Mouse (Mus musculus) liver, embryonic 11.5 days (tissue): ENCODE data around the gene Nup188. TPM values are rescaled to one million over a fixed set of nuclear protein-coding genes. Genes with fewer than 3 reads are reported as not detected.
A peak's percentile ranks its signal among the peaks of the same experiment; 100 is the strongest.

Source experiments
- ATAC-seq: fragments of 200-750 bp; cut with Nextera tagmentation; replicated peaks from 2 replicates; pipeline ENCODE4 v1.8.0; 2017; ENCODE audit warnings: moderate number of reproducible peaks, mild to moderate bottlenecking, moderate TSS enrichment, moderate library complexity; ENCODE audit not compliant: low FRiP score
- DNase-seq: peaks from one replicate; pipeline ENCODE4 v3.0.0-alpha.2; 2017; ENCODE audit warnings: low spot score
- H3K27ac ChIP-seq: fragments of 300-500 bp; sonication (generic); 2 replicates; pipeline ENCODE4 v1.5.1; 2014; ENCODE audit warnings: mild to moderate bottlenecking, low read depth, low read length, control low read depth
- H3K27me3 ChIP-seq: fragments of 300-500 bp; sonication (generic); replicated peaks from 2 replicates; pipeline ENCODE4 v1.6.1; 2014; ENCODE audit warnings: low read length, mixed read lengths; ENCODE audit not compliant: control insufficient read depth, insufficient read depth
- H3K36me3 ChIP-seq: fragments of 300-500 bp; sonication (generic); 2 replicates; pipeline ENCODE4 v1.6.1; 2014; ENCODE audit warnings: mild to moderate bottlenecking, low read length, moderate library complexity, mixed read lengths; ENCODE audit not compliant: control insufficient read depth, insufficient read depth
- H3K4me1 ChIP-seq: fragments of 300-500 bp; sonication (generic); replicated peaks from 2 replicates; pipeline ENCODE4 v1.6.1; 2014; ENCODE audit warnings: low read length, mixed read lengths; ENCODE audit not compliant: control insufficient read depth, insufficient read depth
- H3K4me2 ChIP-seq: fragments of 300-500 bp; sonication (generic); 2 replicates; pipeline ENCODE4 v1.6.1; 2014; ENCODE audit warnings: mild to moderate bottlenecking, control low read depth, moderate library complexity
- H3K4me3 ChIP-seq: fragments of 300-500 bp; sonication (generic); 2 replicates; pipeline ENCODE4 v1.5.1; 2014; ENCODE audit warnings: low read depth, low read length, control low read depth
- H3K9ac ChIP-seq: fragments of 300-500 bp; sonication (generic); 2 replicates; pipeline ENCODE4 v1.6.1; 2014; ENCODE audit warnings: low read depth, low read length, control low read depth
- H3K9me3 ChIP-seq: fragments of 300-500 bp; sonication (generic); 2 replicates; pipeline ENCODE4 v1.6.1; 2016; ENCODE audit warnings: low read length, inconsistent platforms, mixed read lengths; ENCODE audit not compliant: control insufficient read depth
- WGBS: fragments of 180-500 bp; shearing (Covaris S2); extraction: QIAGEN DNeasy Blood & Tissue Kit; methylation state at CpG from one replicate; pipeline ENCODE4 v1.1.7; 2014; 5-methylcytosine and 5-hydroxymethylcytosine counted together
- microRNA-seq: library from miRNA; unstranded; fragments of <30 nt; microRNA quantifications from one replicate; pipeline ENCODE4, GENCODE M21; 2017; ENCODE audit warnings: borderline number of aligned reads
- polyA plus RNA-seq: library from polyadenylated mRNA; unstranded; fragments of >200 nt; fragmentation: Nextera tagmentation; extraction: Ambion mirVana; gene quantifications from 2 replicates; pipeline ENCODE4 v1.2.1, GENCODE M21; 2014

Nup188 gene
- polyA plus RNA-seq, 1 experiment from 2014 or later, result 60.1 TPM

DNA sequence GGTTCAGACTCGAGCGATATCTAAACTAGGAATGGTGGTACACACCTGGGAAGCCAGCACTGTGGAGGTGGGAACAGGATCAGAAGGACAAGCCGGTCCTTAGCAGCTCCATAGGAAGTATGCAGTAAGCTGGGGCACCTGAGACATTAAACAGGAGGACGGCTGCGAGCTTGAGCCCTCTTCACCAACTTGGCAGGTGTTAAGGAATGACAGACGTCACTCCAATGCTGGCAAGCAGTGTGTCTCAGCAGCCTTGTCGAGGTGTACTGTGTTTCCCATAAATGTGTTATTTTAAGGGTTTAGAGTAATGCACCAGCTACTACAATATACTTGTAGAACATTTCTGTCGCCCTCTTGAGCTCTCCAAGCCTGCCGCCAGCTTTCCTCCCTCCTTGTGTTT, 100.7 kb downstream of the Nup188 start:
- Histone ChIP-seq H3K36me3 (peaks cover 14% of the 10 kb centered on the region), H3K9ac (no peak overlapping the region), H3K27me3 (no peaks in the 10 kb centered on the region), H3K4me3 (no peak overlapping the region), H3K9me3 (no peaks in the 10 kb centered on the region), H3K27ac (no peak overlapping the region), H3K4me1 (0 out of 2 replicates have a peak, but pooled peaks cover 2% of the 10 kb centered on the region), H3K4me2 (no peak overlapping the region)
- no peak for DNase-seq
- 83% methylated on average over 9 of the region's 9 CpGs for WGBS
- no peak for ATAC-seq

GRCm38 (mm10) chr2:30389000-30389399, 102.8 kb downstream of the Nup188 start:
- no peak for ATAC-seq
- H3K9ac ChIP-seq, result no peak overlapping the region
- H3K4me3 ChIP-seq, result no peak overlapping the region
- DNase-seq, result no peak
- peaks cover 11% of the 10 kb centered on the region for H3K36me3 ChIP-seq
- no peaks in the 10 kb centered on the region for H3K9me3 ChIP-seq
- no peaks in the 10 kb centered on the region for H3K27me3 ChIP-seq
- H3K4me1 ChIP-seq, result peaks cover 11% of the 10 kb centered on the region
- no peak overlapping the region for H3K27ac ChIP-seq
- H3K4me2 ChIP-seq, result no peak overlapping the region
- WGBS, result 82% methylated on average over 2 of the region's 2 CpGs

- Histone ChIP-seq H3K27me3 (no peaks in the 10 kb centered on the region), H3K36me3 (peaks cover 9% of the 10 kb centered on the region), H3K27ac (peak within 1 kb of the TSS; percentile 84), H3K9me3 (no peaks in the 10 kb centered on the region), H3K4me1 (peaks cover 14% of the 10 kb centered on the region), H3K4me2 (peak within 1 kb of the TSS; percentile 94), H3K9ac (peak within 1 kb of the TSS; percentile 76), H3K4me3 (peak within 1 kb of the TSS; percentile 76)
- peak; percentile 95 for DNase-seq
- ATAC-seq, result peak; percentile 98
- WGBS, result under 1% methylated on average over 40 of the region's 40 CpGs
Observed at GRCm38 (mm10) chr2:30392114-30392576, 105.9 kb downstream of the Nup188 start, which contains the start of gene Dolpp1. Gene Dolpp1, plus strand, starts transcription at chr2:30392254.

- peak overlapping the region; percentile 94 for H3K4me2 ChIP-seq
- WGBS, result under 1% methylated on average over 54 of the region's 54 CpGs
- peak overlapping the region; percentile 84 for H3K27ac ChIP-seq
- ATAC-seq, result peak; percentile 66
- H3K4me3 ChIP-seq, result peak overlapping the region; percentile 76
- peaks cover 15% of the 10 kb centered on the region for H3K36me3 ChIP-seq
- H3K4me1 ChIP-seq, result peaks cover 14% of the 10 kb centered on the region
- peak overlapping the region; percentile 76 for H3K9ac ChIP-seq
- no peaks in the 10 kb centered on the region for H3K9me3 ChIP-seq
- no peaks in the 10 kb centered on the region for H3K27me3 ChIP-seq
- no peak for DNase-seq
Observed at GRCm38 (mm10) chr2:30392577-30393369, 106.6 kb downstream of the Nup188 start.

GRCm38 (mm10) chr2:30393370-30393656, 107.1 kb downstream of the Nup188 start:
- Histone ChIP-seq H3K27me3 (no peaks in the 10 kb centered on the region), H3K4me1 (peaks cover 14% of the 10 kb centered on the region), H3K4me2 (peak overlapping the region; percentile 94), H3K9ac (peak overlapping the region; percentile 76), H3K36me3 (peaks cover 19% of the 10 kb centered on the region), H3K4me3 (peak overlapping the region; percentile 76), H3K27ac (peak overlapping the region; percentile 84; the same call in 1 of the 2 replicates), H3K9me3 (no peaks in the 10 kb centered on the region)
- no peak for ATAC-seq
- 54% methylated on average over 1 of the region's 1 CpGs for WGBS
- no peak for DNase-seq

Small RNAs within 50 kb of the gene (microRNA-seq; reads per million reads assigned to microRNA genes)
- gene Gm47292, result not detected

Other genes starting within 250 kb of the Nup188 start
- 22.1 and 25.1 TPM in 2 replicates for gene Wdr34, start 237.5 kb upstream of the Nup188 start, polyA plus RNA-seq
- 641 and 659 TPM in 2 replicates for gene Set, start 229.0 kb upstream of the Nup188 start, polyA plus RNA-seq
- gene Pkn3, start 208.7 kb upstream of the Nup188 start, polyA plus RNA-seq, result 9.6 and 10.2 TPM in 2 replicates
- gene Zdhhc12, start 192.7 kb upstream of the Nup188 start, polyA plus RNA-seq, result 51.9 and 53.7 TPM in 2 replicates
- gene Zer1, start 161.8 kb upstream of the Nup188 start, polyA plus RNA-seq, result 4.7 and 6.2 TPM in 2 replicates
- gene Tbc1d13, start 152.7 kb upstream of the Nup188 start, polyA plus RNA-seq, result 6.9 and 9.2 TPM in 2 replicates
- gene Endog, start 114.9 kb upstream of the Nup188 start, polyA plus RNA-seq, result 27.1 and 29.1 TPM in 2 replicates
- gene Spout1, start 107.9 kb upstream of the Nup188 start, polyA plus RNA-seq, result 85.0 and 87.2 TPM in 2 replicates
- gene Kyat1, start 80.5 kb upstream of the Nup188 start, polyA plus RNA-seq, result 17.7 and 18.2 TPM in 2 replicates
- 21.4 and 21.7 TPM in 2 replicates for gene Lrrc8a, start 48.7 kb upstream of the Nup188 start, polyA plus RNA-seq
- 0.16 and 0.23 TPM in 2 replicates for gene Gm28035, start 45.8 kb upstream of the Nup188 start, polyA plus RNA-seq
- gene Phyhd1, start 20.2 kb upstream of the Nup188 start, polyA plus RNA-seq, result 10.5 and 11.7 TPM in 2 replicates
- gene Gm28038, start 5.4 kb upstream of the Nup188 start, polyA plus RNA-seq, result not detected in 2 replicates
- 24.2 and 25.6 TPM in 2 replicates for gene Dolk, start 63 bp upstream of the Nup188 start, polyA plus RNA-seq
- 44.0 and 48.9 TPM in 2 replicates for gene Sh3glb2, start 72.9 kb downstream of the Nup188 start, polyA plus RNA-seq
- 19.7 and 21.2 TPM in 2 replicates for gene Miga2, start 77.8 kb downstream of the Nup188 start, polyA plus RNA-seq
- 37.6 and 39.9 TPM in 2 replicates for gene Dolpp1, start 105.9 kb downstream of the Nup188 start, polyA plus RNA-seq
- 26.1 and 38.3 TPM in 2 replicates for gene Crat, start 129.4 kb downstream of the Nup188 start, polyA plus RNA-seq
- 124 and 135 TPM in 2 replicates for gene Ptpa, start 129.6 kb downstream of the Nup188 start, polyA plus RNA-seq
- 1.2 TPM in 2 replicates for gene Ier5l, start 187.8 kb downstream of the Nup188 start, polyA plus RNA-seq